Mouse (Mus musculus) intestine, postnatal 0 days (tissue): ENCODE data around the gene Cacna2d2. TPM values are rescaled to one million over a fixed set of nuclear protein-coding genes. Genes with fewer than 3 reads are reported as not detected.

Source experiments
- ATAC-seq: fragments of 200-750 bp; cut with Nextera tagmentation; 2 replicates; pipeline ENCODE4 v1.8.0; 2017; ENCODE audit warnings: mild to moderate bottlenecking, moderate TSS enrichment, moderate library complexity
- H3K27ac ChIP-seq: fragments of 300-500 bp; sonication (generic); 2 replicates; pipeline ENCODE4 v1.5.1; 2014; ENCODE audit warnings: mild to moderate bottlenecking, low read depth, low read length, moderate library complexity
- H3K27me3 ChIP-seq: fragments of 300-500 bp; sonication (generic); replicated peaks from 2 replicates; pipeline ENCODE4 v1.6.1; 2014; ENCODE audit warnings: low read length, mixed read lengths; ENCODE audit not compliant: control insufficient read depth, insufficient read depth
- H3K36me3 ChIP-seq: fragments of 300-500 bp; sonication (generic); 2 replicates; pipeline ENCODE4 v1.6.1; 2014; ENCODE audit warnings: mild to moderate bottlenecking, moderate library complexity; ENCODE audit not compliant: control insufficient read depth, insufficient read depth
- H3K4me1 ChIP-seq: fragments of 300-500 bp; sonication (generic); replicated peaks from 2 replicates; pipeline ENCODE4 v1.6.1; 2014; ENCODE audit warnings: antibody characterized with exemption, low read length, mixed read lengths; ENCODE audit not compliant: control insufficient read depth, insufficient read depth
- H3K4me2 ChIP-seq: fragments of 300-500 bp; sonication (generic); replicated peaks from 2 replicates; pipeline ENCODE4 v1.6.1; 2014; ENCODE audit warnings: low read depth, mild to moderate bottlenecking, moderate library complexity
- H3K4me3 ChIP-seq: fragments of 300-500 bp; sonication (generic); 2 replicates; pipeline ENCODE4 v1.5.1; 2014; ENCODE audit warnings: low read depth, low read length
- H3K9ac ChIP-seq: fragments of 300-500 bp; sonication (generic); 2 replicates; pipeline ENCODE4 v1.6.1; 2014; ENCODE audit warnings: mild to moderate bottlenecking, low read depth, low read length
- H3K9me3 ChIP-seq: fragments of 300-500 bp; sonication (generic); 2 replicates; pipeline ENCODE4 v1.6.1; 2016; ENCODE audit warnings: mixed run types; ENCODE audit not compliant: control insufficient read depth
- CTCF ChIP-seq: sonication (generic); IDR thresholded peaks from 2 replicates; pipeline ENCODE4 v1.5.1; 2016; ENCODE audit warnings: low read depth, mild to moderate bottlenecking, control low read depth, antibody characterized with exemption, moderate library complexity
- WGBS: fragments of 180-500 bp; shearing (Covaris S2); extraction: QIAGEN DNeasy Blood & Tissue Kit; methylation state at CpG from one replicate; pipeline ENCODE4 v1.1.7; 2014; 5-methylcytosine and 5-hydroxymethylcytosine counted together
- polyA plus RNA-seq: library from polyadenylated mRNA; unstranded; fragments of >200 nt; fragmentation: Nextera tagmentation; extraction: Ambion mirVana; gene quantifications from 2 replicates; pipeline ENCODE4 v1.2.1, GENCODE M21; 2015

The Cacna2d2 gene
- polyA plus RNA-seq, 1 experiment from 2014 or later = 0.22 TPM

DNA sequence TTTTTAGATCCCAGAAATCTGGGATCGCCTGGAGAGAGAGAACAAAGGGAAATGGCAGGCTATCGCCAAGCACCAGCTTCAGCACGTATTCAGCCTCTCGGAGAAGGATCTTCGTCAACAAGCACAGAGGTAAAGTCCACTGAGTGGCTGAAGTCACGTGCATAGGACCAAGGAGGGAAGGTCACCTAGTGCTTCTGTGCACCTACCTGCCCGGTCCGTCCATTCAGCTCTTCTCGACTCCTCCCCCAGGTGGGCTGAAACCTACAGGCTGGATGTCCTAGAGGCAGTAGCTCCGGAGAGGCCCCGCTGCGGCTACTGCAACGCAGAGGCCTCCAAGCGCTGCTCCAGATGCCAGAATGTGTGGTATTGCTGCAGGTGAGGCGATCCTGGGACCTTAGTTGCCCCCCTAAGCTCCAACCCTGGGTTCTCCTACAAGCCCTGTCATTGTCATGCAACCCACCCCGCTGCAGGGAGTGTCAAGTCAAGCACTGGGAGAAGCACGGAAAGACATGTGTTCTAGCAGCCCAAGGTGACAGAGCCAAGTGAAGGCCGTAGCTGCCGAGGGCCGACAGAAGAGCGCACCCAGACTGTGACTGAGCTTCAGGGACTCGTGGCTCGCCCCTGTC is 151.2 kb downstream of the Cacna2d2 start:
- 31% methylated on average over 23 of the region's 23 CpGs for WGBS
- Histone ChIP-seq H3K4me3 (peak overlapping the region; percentile 41), H3K36me3 (no peaks in the 10 kb centered on the region; the same call in 1 of the 2 replicates), H3K4me2 (peak overlapping the region; percentile 86), H3K9me3 (no peaks in the 10 kb centered on the region), H3K27ac (peak overlapping the region; percentile 73), H3K4me1 (peaks cover 17% of the 10 kb centered on the region; the same call in 1 of the 2 replicates), H3K9ac (peak overlapping the region; percentile 50; the same call in 1 of the 2 replicates), H3K27me3 (no peaks in the 10 kb centered on the region)
- no peak for ATAC-seq
- no peak for TF ChIP-seq CTCF

DNA sequence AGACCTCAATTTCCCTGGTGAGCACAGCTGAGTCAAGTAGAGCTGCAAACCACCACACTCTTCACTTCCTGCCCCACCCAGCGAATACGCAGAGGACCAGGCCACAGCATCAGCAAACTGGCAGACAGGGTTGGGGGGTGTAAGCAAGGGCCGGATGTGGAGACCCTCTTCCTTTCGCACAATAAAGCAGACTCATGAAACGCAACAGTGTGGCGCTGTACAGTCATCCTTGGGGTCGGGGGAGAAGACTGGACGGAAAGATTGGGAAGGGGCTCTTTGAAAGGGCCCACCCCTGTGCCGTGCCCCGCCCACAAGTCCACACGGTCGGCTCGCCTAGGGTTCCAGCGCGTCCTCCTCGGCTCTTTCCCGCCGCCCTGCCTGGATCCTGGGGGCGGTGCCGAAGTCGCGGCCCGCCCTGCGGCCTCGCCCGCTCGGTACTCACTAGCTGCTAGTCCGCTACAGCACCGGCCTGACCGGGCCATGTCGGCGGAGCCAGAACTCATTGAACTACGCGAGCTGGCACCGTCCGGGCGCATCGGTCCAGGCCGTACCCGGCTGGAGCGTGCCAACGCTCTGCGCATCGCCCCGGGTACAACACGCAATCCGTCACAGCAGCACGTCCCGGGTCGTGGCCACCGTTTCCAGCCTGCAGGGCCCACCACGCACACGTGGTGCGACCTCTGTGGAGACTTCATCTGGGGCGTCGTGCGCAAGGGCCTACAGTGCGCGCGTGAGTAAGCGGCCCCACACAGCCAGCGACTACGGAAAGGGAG is 151.9 kb downstream of the Cacna2d2 start, which contains the start of gene Rassf1:
Rassf1 (plus strand) TSS at position 439 of the 773 bp plus-strand sequence.
- peak within 1 kb of the TSS; percentile 50 for H3K9ac ChIP-seq
- 0 out of 2 replicates have a peak, but pooled peaks have one; percentile 13 for ATAC-seq
- WGBS = 2% methylated on average over 62 of the region's 63 CpGs
- TF ChIP-seq CTCF = peak; percentile 2; the same call in 1 of the 2 replicates
- H3K4me1 ChIP-seq = peaks cover 17% of the 10 kb centered on the region; the same call in 1 of the 2 replicates
- H3K36me3 ChIP-seq = no peaks in the 10 kb centered on the region; the same call in 1 of the 2 replicates
- H3K4me2 ChIP-seq = peak within 1 kb of the TSS; percentile 86
- H3K4me3 ChIP-seq = peak within 1 kb of the TSS; percentile 41
- H3K27ac ChIP-seq = peak within 1 kb of the TSS; percentile 73
- H3K9me3 ChIP-seq = no peaks in the 10 kb centered on the region
- no peaks in the 10 kb centered on the region for H3K27me3 ChIP-seq

DNA sequence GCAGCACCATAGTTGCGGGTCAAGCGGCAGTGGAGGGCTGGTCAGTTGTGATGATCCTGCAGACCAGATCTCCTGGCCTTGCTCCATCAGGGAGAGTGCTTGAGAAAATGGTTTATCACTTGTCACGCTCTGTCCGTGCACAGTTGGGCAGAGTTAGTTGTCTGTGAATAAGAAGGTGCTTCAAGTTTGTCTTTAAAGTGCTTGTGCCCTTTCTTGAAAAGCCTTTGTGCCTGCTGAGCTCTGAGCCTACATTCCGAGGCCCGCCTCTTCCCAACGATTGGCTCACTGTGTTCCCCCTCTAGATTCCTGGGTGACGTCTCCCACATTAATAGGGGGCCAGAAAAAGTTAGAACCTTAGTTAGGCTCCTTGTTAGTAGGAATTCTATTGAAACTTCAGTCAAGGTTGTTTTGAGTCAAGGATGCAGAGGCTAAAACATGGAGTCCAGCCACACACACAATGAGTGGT is 152.5 kb downstream of the Cacna2d2 start:
- no peaks in the 10 kb centered on the region for H3K27me3 ChIP-seq
- no peaks in the 10 kb centered on the region for H3K9me3 ChIP-seq
- H3K4me2 ChIP-seq = peak overlapping the region; percentile 86
- H3K36me3 ChIP-seq = no peaks in the 10 kb centered on the region; the same call in 1 of the 2 replicates
- 21% methylated on average over 8 of the region's 8 CpGs for WGBS
- H3K4me3 ChIP-seq = peak overlapping the region; percentile 41
- peak overlapping the region; percentile 66; the same call in 1 of the 2 replicates for H3K27ac ChIP-seq
- TF ChIP-seq CTCF = no peak
- H3K4me1 ChIP-seq = peaks cover 17% of the 10 kb centered on the region
- no peak for ATAC-seq
- peak overlapping the region; percentile 50 for H3K9ac ChIP-seq

DNA sequence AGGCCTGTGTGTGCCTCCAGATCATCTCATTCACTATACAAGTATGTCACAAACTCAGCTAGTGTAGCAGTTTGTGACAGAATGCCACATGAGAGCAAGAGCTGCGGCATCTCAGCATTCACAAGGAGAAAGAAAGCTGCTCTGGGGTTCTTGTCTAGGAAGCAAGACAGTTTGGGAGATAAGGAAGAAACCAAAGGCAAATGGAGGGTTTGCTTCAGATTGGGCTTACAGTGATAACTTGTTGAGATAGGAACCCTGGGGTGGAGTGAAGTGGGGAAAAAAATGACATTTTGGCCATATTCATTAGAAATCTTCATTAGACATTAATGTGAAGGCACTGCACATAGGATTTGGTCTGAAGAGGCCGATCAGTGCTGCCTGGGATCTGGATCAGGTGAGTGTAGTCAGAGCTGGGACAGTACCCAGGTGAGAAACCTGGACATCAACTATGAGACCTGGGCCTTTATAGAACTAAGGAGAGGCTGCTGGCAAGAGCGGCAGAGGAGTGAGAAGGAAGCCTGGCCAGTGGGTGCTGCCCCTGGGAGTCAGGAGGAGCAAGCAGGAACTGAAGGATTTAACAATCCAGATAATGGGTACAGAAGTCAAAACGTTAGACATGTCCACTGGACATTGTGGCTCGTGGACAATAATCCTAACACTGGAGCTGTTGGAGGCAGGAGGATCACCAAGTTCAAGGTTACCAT is 153.4 kb downstream of the Cacna2d2 start:
- no peak overlapping the region for H3K9ac ChIP-seq
- H3K27ac ChIP-seq = no peak overlapping the region
- no peaks in the 10 kb centered on the region for H3K9me3 ChIP-seq
- WGBS = 72% methylated on average over 5 of the region's 5 CpGs
- peaks cover 17% of the 10 kb centered on the region for H3K4me1 ChIP-seq
- TF ChIP-seq CTCF = no peak
- H3K27me3 ChIP-seq = no peaks in the 10 kb centered on the region
- peaks cover 9% of the 10 kb centered on the region for H3K36me3 ChIP-seq
- no peak for ATAC-seq
- H3K4me2 ChIP-seq = peak overlapping the region; percentile 77
- no peak overlapping the region for H3K4me3 ChIP-seq

DNA sequence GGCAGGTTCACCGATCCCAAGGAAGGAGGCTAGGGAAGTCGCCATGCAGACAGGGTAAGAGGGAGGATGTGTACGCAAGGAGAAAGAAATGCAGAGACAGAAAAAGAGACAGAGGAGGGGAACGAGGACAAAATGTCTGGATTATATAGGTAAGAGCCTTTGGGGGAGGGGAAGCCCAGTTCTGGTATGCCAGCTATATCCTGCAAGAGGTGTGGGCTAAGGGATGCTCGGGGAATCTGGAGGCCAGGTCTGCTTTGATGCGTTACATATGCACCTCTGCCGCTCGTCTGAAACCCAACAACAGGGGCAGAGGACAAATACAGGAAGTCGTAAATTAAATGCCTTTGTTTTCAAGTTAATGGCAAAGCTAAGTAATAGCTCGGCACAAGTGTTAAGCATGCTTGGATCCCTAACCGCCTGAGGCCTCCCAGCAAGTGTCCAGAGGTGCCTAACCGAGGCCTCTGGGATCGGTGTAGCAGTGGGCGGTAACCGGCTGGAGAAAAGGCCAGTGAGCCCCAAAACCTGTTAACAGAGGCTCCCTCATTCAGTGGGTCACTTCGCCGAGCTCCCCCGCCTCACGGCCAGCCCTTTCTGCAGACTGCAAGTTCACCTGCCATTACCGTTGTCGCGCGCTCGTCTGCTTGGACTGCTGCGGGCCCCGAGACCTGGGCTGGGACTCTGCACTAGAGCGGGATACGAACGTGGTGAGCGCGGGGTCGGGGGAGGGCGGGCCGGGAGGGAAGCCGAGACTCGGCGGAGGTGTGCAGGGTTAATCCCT is 154.3 kb downstream of the Cacna2d2 start:
- peak; percentile 29 for ATAC-seq
- Histone ChIP-seq H3K36me3 (peaks cover 18% of the 10 kb centered on the region), H3K27me3 (no peaks in the 10 kb centered on the region), H3K4me3 (peak overlapping the region; percentile 76), H3K9me3 (no peaks in the 10 kb centered on the region), H3K4me2 (peak overlapping the region; percentile 77), H3K27ac (peak overlapping the region; percentile 96), H3K9ac (peak overlapping the region; percentile 28), H3K4me1 (peaks cover 17% of the 10 kb centered on the region)
- 5% methylated on average over 37 of the region's 37 CpGs for WGBS
- TF ChIP-seq CTCF = no peak
